Mouse (Mus musculus) hindbrain, embryonic 10.5 days (tissue): ENCODE data around the gene Zfp296. TPM values are rescaled to one million over a fixed set of nuclear protein-coding genes. Genes with fewer than 3 reads are reported as not detected.

Experiments used
- DNase-seq: peaks from one replicate; pipeline ENCODE4 v3.0.0-alpha.2; 2017; ENCODE audit warnings: low spot score
- H3K27ac ChIP-seq: fragments of 300-500 bp; sonication (generic); 2 replicates; pipeline ENCODE4 v1.5.1; 2016; ENCODE audit warnings: mild to moderate bottlenecking, moderate library complexity
- H3K27me3 ChIP-seq: fragments of 300-500 bp; sonication (generic); 2 replicates; pipeline ENCODE4 v1.6.1; 2016; ENCODE audit warnings: mild to moderate bottlenecking; ENCODE audit not compliant: poor library complexity, insufficient read depth, severe bottlenecking
- H3K36me3 ChIP-seq: fragments of 300-500 bp; sonication (generic); 2 replicates; pipeline ENCODE4 v1.6.1; 2016; ENCODE audit warnings: mild to moderate bottlenecking, moderate library complexity
- H3K4me1 ChIP-seq: fragments of 300-500 bp; sonication (generic); replicated peaks from 2 replicates; pipeline ENCODE4 v1.6.1; 2016; ENCODE audit warnings: mild to moderate bottlenecking
- H3K4me3 ChIP-seq: fragments of 300-500 bp; sonication (generic); 2 replicates; pipeline ENCODE4 v1.5.1; 2016; ENCODE audit warnings: mild to moderate bottlenecking, moderate library complexity
- H3K9me3 ChIP-seq: fragments of 300-500 bp; sonication (generic); 2 replicates; pipeline ENCODE4 v1.6.1; 2016; ENCODE audit warnings: mild to moderate bottlenecking, moderate library complexity
- WGBS: fragments of 180-500 bp; shearing (Covaris S2); methylation state at CpG from one replicate; pipeline ENCODE4 v1.1.7; 2016; 5-methylcytosine and 5-hydroxymethylcytosine counted together
- polyA plus RNA-seq: library from polyadenylated mRNA; unstranded; fragments of >200 nt; fragmentation: Nextera tagmentation; extraction: Ambion mirVana; gene quantifications from 2 replicates; pipeline ENCODE4 v1.2.1, GENCODE M21; 2016

Zfp296 gene
- polyA plus RNA-seq, 1 experiment from 2014 or later: 0.22 TPM

GRCm38 (mm10) chr7:19552443-19552842 is 24.6 kb upstream of the Zfp296 start:
- Histone ChIP-seq H3K4me1 (0 out of 2 replicates have a peak, but pooled peaks cover 5% of the 10 kb centered on the region), H3K27me3 (no peaks in the 10 kb centered on the region), H3K9me3 (no peaks in the 10 kb centered on the region), H3K27ac (no peak overlapping the region), H3K36me3 (peaks cover 65% of the 10 kb centered on the region), H3K4me3 (no peak overlapping the region)
- DNase-seq: no peak
- WGBS: 79% methylated on average over 2 of the region's 2 CpGs

GRCm38 (mm10) chr7:19554168-19554567 is 22.9 kb upstream of the Zfp296 start:
- Histone ChIP-seq H3K27me3 (no peaks in the 10 kb centered on the region), H3K9me3 (no peaks in the 10 kb centered on the region), H3K36me3 (peaks cover 70% of the 10 kb centered on the region), H3K4me3 (no peak overlapping the region), H3K4me1 (peaks cover 20% of the 10 kb centered on the region), H3K27ac (no peak overlapping the region)
- no peak for DNase-seq
- WGBS: 68% methylated on average over 1 of the region's 1 CpGs

DNA sequence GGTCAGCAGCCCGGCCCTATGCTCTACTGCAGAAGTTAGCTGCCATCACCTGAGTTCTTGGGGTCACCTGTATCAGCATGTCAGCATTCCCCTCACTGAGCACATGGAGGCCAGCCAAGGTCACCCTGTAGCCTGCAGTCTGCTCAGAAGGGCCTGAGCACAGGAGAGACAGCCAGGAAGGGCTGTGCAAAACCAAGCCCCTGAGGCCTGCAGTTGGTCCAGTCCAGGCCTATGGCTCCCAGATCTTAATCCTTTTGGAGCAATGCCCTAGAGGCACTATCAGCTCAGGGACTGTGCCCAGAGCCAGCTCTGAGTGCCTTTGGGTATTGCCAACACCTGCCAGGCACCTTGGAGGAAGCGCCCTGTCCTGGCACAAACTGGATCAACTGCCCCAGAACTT is 20.0 kb upstream of the Zfp296 start:
- no peak for DNase-seq
- H3K36me3 ChIP-seq: peaks cover 65% of the 10 kb centered on the region
- 92% methylated on average over 2 of the region's 2 CpGs for WGBS
- H3K27ac ChIP-seq: no peak overlapping the region
- no peaks in the 10 kb centered on the region for H3K9me3 ChIP-seq
- no peaks in the 10 kb centered on the region for H3K27me3 ChIP-seq
- H3K4me3 ChIP-seq: no peak overlapping the region
- peaks cover 42% of the 10 kb centered on the region for H3K4me1 ChIP-seq

- no peak for DNase-seq
- Histone ChIP-seq H3K9me3 (no peaks in the 10 kb centered on the region), H3K27me3 (no peaks in the 10 kb centered on the region), H3K4me1 (peaks cover 48% of the 10 kb centered on the region), H3K4me3 (peak overlapping the region; percentile 16; the same call in 1 of the 2 replicates), H3K27ac (no peak overlapping the region), H3K36me3 (peaks cover 53% of the 10 kb centered on the region)
- WGBS: 94% methylated on average over 6 of the region's 6 CpGs
Observed at GRCm38 (mm10) chr7:19557982-19558900, 18.8 kb upstream of the Zfp296 start.

DNA sequence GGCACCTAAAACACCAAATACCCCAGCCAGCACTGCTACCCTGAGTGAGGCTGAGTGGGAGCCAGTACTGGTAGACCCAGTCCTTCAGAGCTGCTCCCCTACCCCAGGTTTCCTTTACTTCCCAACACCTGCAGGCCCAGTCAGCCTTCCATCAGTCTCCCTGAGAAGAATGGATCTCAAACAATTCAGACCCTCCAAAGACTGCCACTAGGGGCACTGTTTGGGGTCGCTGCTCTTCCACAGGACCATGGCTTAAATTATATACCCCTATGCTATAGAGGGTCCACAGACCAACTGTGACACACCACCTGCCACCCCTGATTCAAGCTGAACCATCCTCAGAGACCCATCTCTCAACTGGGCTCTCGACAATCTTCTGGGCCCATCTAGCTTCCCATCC is 18.1 kb upstream of the Zfp296 start:
- Histone ChIP-seq H3K9me3 (no peaks in the 10 kb centered on the region), H3K27ac (no peak overlapping the region), H3K4me1 (peaks cover 56% of the 10 kb centered on the region), H3K4me3 (peak overlapping the region; percentile 16), H3K36me3 (peaks cover 49% of the 10 kb centered on the region), H3K27me3 (no peaks in the 10 kb centered on the region)
- WGBS: 41% methylated on average over 2 of the region's 2 CpGs
- DNase-seq: no peak

DNA sequence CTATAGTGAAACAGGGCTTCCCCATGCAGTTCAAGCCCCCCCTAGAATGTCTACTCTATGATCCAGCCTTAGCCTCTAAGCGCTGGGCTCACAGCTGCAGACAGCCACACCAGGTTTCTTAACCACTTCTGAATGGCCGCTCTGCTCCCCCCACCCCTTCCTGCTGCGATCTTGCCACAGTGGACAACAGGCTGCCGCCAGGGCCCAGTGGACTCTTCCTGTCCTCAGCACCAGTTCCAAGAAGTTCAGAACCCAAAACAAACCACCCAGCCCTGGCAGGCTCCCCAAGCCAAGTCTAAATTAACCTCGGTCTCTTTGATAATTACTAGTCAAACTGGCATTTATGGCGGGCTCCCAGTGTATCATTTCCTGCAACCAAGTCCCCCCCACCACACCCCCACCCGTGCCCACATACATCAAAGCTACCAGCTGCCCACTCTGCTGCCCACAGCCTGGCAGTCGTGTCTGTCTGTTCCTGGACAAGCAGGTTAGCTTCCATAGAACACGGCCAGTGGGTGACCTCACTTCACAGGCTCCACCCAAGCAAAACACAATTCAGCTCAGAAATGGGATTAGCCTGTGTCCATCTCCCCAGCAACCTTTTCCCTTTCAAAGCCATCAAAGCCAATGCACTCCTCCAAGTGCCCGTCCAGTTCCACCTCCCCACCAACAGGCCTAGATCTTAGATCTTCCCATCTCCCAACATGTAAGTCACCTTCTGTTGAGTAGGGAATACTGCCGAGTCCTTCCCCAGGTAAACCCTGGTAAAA is 16.4 kb upstream of the Zfp296 start:
- DNase-seq: no peak

DNA sequence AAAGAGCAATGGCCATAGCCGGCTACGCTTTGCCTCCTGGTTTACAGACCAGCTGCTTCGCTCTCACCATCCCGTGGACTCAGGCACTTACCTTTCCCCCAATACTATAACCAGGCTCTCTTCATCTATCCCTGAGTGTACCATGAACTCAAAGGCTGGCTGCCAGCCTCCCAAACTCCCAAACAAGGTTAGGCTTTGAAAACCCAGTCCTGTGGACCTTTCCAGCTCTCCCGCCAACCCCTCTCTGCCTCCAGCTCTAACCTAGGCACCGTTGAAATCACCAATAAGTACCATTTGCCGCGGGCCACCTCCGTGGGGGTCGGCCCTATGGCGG is 15.7 kb upstream of the Zfp296 start:
- DNase-seq: no peak
- H3K9me3 ChIP-seq: peaks cover 10% of the 10 kb centered on the region
- H3K4me3 ChIP-seq: peak overlapping the region; percentile 100
- 3% methylated on average over 11 of the region's 11 CpGs for WGBS
- no peaks in the 10 kb centered on the region for H3K27me3 ChIP-seq
- H3K4me1 ChIP-seq: peaks cover 56% of the 10 kb centered on the region
- H3K27ac ChIP-seq: peak overlapping the region; percentile 98
- H3K36me3 ChIP-seq: peaks cover 46% of the 10 kb centered on the region

More for the DNA sequence above, 16.4 kb upstream of the Zfp296 start:
- WGBS: 39% methylated on average over 11 of the region's 11 CpGs
- peak overlapping the region; percentile 98 for H3K27ac ChIP-seq
- H3K36me3 ChIP-seq: peaks cover 49% of the 10 kb centered on the region
- no peaks in the 10 kb centered on the region for H3K27me3 ChIP-seq
- peaks cover 56% of the 10 kb centered on the region for H3K4me1 ChIP-seq
- H3K9me3 ChIP-seq: peaks cover 10% of the 10 kb centered on the region
- H3K4me3 ChIP-seq: peak overlapping the region; percentile 100

GRCm38 (mm10) chr7:19561765-19562642 is 15.1 kb upstream of the Zfp296 start:
- Histone ChIP-seq H3K4me1 (peaks cover 56% of the 10 kb centered on the region), H3K36me3 (peaks cover 44% of the 10 kb centered on the region), H3K9me3 (peaks cover 10% of the 10 kb centered on the region), H3K4me3 (peak overlapping the region; percentile 100), H3K27me3 (no peaks in the 10 kb centered on the region), H3K27ac (peak overlapping the region; percentile 98)
- under 1% methylated on average over 102 of the region's 102 CpGs for WGBS
- peak; percentile 95 for DNase-seq

- peaks cover 10% of the 10 kb centered on the region for H3K9me3 ChIP-seq
- peak within 1 kb of the TSS; percentile 100 for H3K4me3 ChIP-seq
- peaks cover 50% of the 10 kb centered on the region for H3K4me1 ChIP-seq
- H3K36me3 ChIP-seq: peaks cover 42% of the 10 kb centered on the region
- WGBS: 3% methylated on average over 19 of the region's 19 CpGs
- H3K27ac ChIP-seq: peak within 1 kb of the TSS; percentile 98
- peak; percentile 39 for DNase-seq
- H3K27me3 ChIP-seq: no peaks in the 10 kb centered on the region
Observed at GRCm38 (mm10) chr7:19562643-19563410, 14.3 kb upstream of the Zfp296 start, which contains the start of gene Ppp1r37. Gene Ppp1r37 (minus strand): TSS chr7:19563076.

DNA sequence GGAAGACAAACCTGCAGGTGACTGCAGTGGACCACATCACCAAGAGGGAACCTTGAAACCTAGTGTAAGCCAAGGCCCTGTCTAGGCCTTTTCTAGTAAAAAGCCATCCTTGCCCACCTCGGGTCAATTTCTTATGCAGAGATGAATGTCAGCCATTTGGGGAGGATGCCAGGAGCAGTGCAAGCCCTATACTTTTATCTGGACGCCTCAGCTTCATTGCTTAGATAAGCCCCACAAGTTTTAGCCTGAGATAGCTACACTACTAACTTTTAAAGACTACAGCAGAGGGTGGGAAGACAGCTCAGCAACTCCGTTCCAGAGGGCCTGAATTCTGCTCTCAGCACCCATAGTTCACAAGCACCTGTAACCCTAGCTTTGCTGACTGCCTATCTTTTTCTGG is 13.2 kb upstream of the Zfp296 start:
- Histone ChIP-seq H3K36me3 (peaks cover 41% of the 10 kb centered on the region), H3K4me3 (no peak overlapping the region), H3K4me1 (peaks cover 41% of the 10 kb centered on the region), H3K27ac (no peak overlapping the region), H3K9me3 (peaks cover 10% of the 10 kb centered on the region), H3K27me3 (no peaks in the 10 kb centered on the region)
- DNase-seq: no peak
- 89% methylated on average over 3 of the region's 3 CpGs for WGBS

- no peak overlapping the region for H3K27ac ChIP-seq
- H3K27me3 ChIP-seq: no peaks in the 10 kb centered on the region
- peaks cover 36% of the 10 kb centered on the region for H3K4me1 ChIP-seq
- no peak overlapping the region for H3K4me3 ChIP-seq
- peaks cover 10% of the 10 kb centered on the region for H3K9me3 ChIP-seq
- 91% methylated on average over 4 of the region's 4 CpGs for WGBS
- H3K36me3 ChIP-seq: peaks cover 47% of the 10 kb centered on the region
- no peak for DNase-seq
Observed at GRCm38 (mm10) chr7:19564455-19564854, 12.6 kb upstream of the Zfp296 start.

DNA sequence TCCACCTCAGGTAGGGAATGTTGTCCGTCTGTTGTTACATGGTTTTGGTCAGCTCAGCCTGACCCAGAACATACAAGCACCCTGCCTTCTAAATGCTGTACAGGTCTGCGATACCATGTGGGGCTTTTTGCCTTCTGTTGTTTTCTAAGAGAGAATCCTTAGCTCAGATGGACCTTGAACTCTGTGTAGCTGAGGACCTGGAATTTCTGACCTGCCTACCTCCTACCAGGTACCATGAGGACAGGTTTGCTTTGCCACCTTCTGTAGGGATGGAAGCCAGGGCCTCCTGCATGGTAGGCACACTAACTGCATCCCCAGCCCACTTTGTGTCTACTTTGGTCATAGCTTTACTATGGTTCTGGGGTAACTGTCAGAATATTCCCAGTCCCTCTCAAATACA is 11.3 kb upstream of the Zfp296 start:
- DNase-seq: no peak
- no peak overlapping the region for H3K27ac ChIP-seq
- H3K9me3 ChIP-seq: peaks cover 10% of the 10 kb centered on the region
- H3K36me3 ChIP-seq: peaks cover 60% of the 10 kb centered on the region
- WGBS: 94% methylated on average over 2 of the region's 2 CpGs
- H3K27me3 ChIP-seq: no peaks in the 10 kb centered on the region
- H3K4me3 ChIP-seq: no peak overlapping the region
- H3K4me1 ChIP-seq: peaks cover 22% of the 10 kb centered on the region
